Mouse (Mus musculus): Measurements from ENCODE around the gene Ankrd44.
A peak's percentile ranks its signal among the peaks of the same experiment; 100 is the strongest.

Gene Ankrd44

DNA sequence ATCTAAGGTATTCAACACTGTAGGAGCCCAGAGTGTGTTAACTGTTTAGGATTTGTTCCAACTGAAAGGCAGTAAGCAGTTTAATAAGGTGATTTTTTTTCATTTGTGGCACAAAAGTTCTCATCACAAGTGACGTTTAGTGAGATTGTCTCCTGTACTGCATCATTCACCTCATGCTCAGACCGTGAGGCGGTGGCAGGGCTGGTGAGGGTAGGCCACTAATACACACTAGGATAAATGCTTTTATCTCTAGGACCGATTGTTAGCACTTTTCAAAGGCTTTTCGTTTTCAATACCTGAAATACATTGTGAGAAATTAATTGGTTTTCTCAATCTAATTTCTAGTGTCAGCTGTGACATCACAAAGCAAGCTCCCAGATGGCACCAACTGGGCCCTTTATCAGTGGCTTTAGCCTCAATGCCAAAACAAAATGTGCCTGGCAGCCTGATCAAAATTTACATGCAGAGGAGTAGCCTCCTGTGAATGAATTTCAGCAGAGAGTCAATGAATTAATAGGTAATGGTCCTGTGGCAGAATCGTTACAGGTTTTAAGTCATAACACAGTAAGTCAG, 286.6 kb downstream of the Ankrd44 start:
- no peak for DNase-seq (ENCODE audit: low read depth, low spot score)

DNA sequence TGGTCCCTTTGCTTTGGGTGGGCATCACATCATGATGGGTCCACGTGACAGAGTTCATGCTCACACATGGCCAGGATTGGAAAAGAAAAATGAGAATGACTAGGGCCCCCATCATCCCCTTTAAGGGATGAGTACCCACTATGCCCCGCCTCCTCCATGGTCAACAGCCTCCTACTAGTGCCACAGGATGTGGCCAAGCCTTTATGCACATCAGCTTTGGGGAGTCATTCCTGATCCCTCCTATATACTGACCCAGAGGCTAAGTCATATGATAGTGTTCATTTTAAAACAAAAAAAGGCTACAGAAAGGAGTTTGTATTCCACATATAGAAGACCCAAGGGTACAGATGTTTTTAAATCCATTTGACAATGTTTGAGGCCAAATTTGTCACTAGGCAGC, 287.1 kb downstream of the Ankrd44 start:
- DNase-seq (ENCODE audit: low read depth, low spot score) = no peak

DNA sequence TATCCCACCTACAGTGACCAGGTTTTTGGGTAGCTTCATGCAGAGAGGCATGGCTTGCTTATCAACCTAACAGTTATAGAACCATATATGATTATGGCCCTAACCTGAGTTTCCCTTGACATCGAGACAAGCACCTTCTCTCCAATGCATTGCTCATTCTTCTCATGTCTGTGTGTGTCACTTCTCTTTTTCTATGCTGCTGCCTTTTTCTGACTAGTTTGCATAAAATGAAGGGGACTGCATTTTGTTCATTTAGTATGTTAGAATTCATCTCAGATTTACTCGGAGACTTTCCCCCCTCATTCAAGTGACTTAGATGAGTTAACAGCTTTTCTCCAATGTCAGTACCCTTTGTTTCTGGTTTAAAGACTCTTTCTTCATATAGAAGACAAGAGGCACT, 288.8 kb downstream of the Ankrd44 start:
- no peak for DNase-seq (ENCODE audit: low read depth, low spot score)

DNA sequence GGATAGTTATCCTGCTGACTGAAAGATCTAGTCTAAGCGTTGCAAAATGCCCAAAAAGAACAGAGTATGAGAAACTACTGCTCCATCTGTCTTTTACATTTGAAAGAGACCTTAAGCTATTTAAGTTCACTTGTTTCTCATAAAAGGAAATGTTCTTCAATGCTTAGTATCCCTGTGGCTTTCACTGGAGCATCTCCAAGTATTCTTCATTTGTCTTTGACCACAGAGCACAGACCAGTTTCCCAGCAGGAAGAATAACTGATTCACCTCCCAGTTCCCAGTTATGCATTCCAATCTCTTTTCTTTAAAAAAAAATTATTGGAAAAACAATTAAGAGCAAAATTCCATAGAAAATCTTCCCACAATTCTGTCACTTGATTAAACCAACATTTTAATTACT, 297.1 kb downstream of the Ankrd44 start:
- no peak for DNase-seq (ENCODE audit: low read depth, low spot score)

DNA sequence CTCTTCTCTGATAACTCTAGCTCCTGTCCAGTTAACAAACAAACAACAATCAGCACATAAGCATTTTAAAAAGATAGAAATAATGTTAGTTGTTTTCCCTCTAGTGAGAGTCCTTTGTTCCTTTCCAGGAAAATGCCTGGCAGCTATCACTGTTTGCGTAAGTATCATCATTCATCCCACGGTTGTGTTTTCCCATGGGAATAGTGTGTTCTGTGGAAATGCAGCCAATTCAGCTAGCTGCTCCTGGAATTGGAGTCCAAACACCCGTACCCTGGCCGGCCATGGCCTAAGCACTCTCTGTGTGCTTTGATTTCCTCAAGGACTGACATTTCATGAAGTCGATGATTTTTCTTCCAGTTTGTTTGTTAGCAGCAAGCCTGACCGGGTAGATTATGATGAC, 311.2 kb downstream of the Ankrd44 start:
- DNase-seq (ENCODE audit: low read depth, low spot score) = no peak

DNA sequence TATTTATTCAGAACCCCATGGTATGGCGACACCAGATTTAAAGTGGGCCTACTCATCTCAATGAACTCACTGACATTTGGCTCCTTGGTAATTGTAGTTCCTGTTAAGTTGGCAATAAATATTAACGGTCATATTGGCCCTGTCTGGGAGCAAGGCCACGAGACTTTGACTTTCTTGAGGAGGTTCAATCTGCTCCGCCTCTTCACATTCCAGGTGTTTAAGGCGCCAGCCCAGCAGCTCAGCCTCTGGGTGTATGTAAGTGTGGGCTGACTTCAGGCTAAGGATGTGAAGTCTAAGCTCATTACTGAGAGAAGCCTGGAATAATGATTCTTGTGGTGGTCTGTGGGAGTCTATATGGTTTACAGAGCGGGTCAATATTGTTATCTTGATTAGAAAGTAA, 313.8 kb downstream of the Ankrd44 start:
- no peak for DNase-seq (ENCODE audit: low read depth, low spot score)

DNA sequence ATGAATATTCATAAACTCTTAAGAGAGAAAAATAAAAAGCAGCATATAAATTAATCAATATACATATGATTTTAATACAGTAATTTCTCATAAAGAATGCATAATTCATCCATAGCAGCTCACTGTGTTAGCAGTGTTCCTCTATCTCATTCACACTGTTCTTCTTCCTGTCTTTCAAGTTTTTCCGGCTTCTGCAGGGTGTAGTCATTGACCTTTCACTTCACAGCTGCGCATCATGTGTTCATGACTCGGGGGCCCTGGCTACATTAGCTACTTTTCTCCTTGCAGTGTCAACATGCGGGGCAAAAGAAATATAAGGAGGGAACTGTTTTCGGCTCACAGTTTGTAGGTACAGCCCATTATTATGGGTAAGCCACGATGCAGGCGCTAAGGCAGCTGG, 314.3 kb downstream of the Ankrd44 start:
- no peak for DNase-seq (ENCODE audit: low read depth, low spot score)

DNA sequence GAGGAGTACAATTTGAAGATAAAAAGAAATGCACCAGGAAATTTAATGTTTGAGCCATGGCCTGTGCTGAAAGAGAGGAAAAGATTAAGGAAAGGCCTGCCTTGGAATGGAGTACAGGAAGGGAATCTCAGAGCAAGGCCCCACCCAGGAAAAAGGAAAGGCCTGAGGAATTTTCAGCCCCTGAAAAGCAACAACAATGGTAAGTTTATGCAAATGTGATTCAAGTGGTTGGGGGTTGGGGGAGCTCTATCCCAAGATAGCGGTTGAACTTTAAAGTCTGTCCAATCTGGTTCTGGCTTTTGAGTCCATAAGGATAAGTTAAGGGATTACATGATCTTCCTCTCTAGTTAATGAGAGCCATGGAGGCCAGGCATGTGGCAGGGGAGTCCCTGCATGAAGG, 319.3 kb downstream of the Ankrd44 start:
- DNase-seq (ENCODE audit: low read depth, low spot score) = peak; percentile 71

DNA sequence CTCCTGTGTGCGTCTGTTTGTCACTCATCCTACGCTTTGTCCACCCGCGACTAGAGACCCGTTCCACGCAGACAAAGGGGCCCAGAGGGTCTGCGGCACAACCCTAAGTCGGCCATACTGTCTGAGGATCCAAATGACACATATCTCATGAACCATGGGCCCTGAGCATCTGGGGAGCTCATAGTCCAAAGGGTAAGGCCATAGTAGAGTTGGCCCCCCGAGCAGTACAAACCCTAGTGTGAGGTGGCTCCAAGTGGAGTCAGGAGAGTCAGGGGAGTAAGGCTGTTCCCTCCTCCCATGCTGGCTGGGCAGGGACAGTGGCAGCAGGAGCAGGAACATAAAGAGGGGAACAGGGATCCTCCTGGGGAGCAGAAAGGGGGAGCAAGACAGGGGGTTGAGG, 324.5 kb downstream of the Ankrd44 start:
- no peak for DNase-seq (ENCODE audit: low read depth, low spot score)

DNA sequence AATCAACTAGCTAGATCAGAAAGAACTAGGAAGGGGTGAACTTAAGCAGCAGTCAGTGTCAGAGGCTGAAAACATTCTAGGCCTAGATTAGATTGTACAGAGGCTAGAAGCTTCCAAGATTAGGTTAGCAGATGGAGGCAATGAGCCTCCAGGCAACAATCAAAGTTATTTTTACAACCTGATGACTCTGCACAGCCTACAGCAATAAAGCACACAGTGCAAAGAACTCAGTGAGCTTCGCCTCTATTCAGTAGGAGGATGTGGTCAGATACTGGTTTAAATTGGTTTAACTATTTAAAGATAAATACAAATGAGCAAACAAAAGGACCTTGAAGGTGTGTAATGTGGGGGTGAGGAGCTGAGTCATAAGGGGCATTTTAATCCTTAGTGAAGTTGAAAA, 325.9 kb downstream of the Ankrd44 start:
- DNase-seq (ENCODE audit: low read depth, low spot score) = no peak

DNA sequence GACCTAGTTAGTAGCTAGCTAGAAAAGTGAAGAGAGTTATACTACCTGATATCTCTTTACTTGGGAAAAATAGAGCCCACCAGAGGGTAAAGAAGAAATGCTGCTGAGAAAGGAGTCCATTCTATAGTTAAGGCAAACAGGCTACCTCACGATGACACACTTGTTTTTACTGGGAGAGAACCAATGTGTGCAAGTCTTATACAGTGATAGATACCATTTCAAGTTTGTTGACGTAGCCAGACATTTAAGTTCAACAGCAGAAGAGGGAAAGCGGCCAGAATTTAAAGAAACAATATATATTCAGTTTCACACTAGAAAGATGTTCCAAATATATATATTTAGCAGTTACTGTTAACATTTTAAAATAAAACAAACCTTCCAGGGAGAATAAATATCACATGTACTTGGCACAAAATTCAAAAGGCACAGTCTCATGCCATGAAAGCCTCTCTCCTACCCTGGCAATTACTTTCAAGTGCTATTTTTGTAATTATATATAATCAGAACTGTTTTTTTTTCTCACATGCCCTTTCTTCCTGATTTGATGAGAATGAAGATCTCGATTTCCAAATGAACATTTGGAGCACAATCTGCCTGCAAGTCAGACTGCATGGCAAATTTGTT, 328.5 kb downstream of the Ankrd44 start:
- DNase-seq (ENCODE audit: low read depth, low spot score) = no peak

DNA sequence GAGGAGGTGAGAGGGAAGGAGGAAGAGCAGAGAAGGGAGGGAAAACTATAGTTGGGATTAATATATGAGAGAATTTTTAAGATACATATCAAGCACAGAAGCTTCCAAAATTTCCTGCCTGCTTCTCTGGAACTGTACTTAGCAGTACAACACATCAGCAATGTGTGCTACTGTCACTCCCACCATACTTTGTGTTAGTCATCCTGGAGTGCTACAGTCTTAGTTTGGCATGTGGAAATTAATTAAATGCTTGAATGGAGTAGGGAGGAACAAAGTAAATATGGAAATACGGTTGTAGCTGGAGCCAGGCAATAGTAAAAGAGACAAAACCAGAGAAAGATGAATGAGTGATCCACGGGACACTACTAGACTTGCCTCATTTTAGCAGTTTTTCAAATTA, 330.0 kb downstream of the Ankrd44 start:
- no peak for DNase-seq (ENCODE audit: low read depth, low spot score)
